Mouse (Mus musculus) ovary, adult 10 weeks (tissue): ENCODE data around the gene Plod3. TPM values are rescaled to one million over a fixed set of nuclear protein-coding genes. Genes with fewer than 3 reads are reported as not detected.

Experiments
- polyA plus RNA-seq: library from polyadenylated mRNA; stranded (reverse); fragments of 350-450 nt; fragmentation: Illumina TruSeq; extraction: RNeasy Lipid Tissue Mini Kit (QIAGEN cat#74804); gene quantifications from one replicate; pipeline ENCODE4 v1.2.3, GENCODE M21; 2014

The Plod3 gene
- polyA plus RNA-seq: 2.3 TPM

GRCm38 (mm10) chr5:136986695-136987137 is at the start of gene Plod3:
Plod3 (plus strand) TSS chr5:136987019.

GRCm38 (mm10) chr5:136953015-136953414 is 33.8 kb upstream of the Plod3 start, which contains the start of gene Fis1:
Fis1 (plus strand) TSS chr5:136953275.

GRCm38 (mm10) chr5:136966331-136966730 is 20.5 kb upstream of the Plod3 start, which contains the start of gene Cldn15:
Cldn15 (plus strand) TSS chr5:136966616.

GRCm38 (mm10) chr5:136987934-136988271 is 1.1 kb downstream of the Plod3 start, which contains the start of gene Znhit1:
Znhit1 (minus strand) TSS chr5:136988021.

DNA sequence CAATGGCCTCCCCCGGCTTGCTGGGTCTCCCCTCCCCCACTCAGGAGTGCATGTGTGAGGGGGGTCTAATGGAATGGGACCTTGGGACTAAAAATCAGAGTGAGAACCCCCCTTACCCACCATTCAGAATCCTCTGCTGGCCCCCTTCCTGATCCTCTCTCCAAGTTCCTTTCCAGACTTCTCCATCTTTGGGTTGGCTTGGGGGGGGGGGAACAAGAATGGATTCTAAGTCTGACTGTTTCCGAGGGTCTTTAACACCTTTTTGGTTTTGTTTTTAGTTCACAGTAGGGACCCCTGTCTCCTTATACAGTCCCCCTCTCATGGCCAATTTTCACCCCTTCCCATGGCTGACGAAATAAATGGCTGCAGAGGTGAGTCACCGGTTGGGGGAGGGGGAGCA is 39.3 kb downstream of the Plod3 start, which contains the start of gene Vgf:
Gene Vgf, plus strand, starts transcription at position 301 of the 400 bp plus-strand sequence.

DNA sequence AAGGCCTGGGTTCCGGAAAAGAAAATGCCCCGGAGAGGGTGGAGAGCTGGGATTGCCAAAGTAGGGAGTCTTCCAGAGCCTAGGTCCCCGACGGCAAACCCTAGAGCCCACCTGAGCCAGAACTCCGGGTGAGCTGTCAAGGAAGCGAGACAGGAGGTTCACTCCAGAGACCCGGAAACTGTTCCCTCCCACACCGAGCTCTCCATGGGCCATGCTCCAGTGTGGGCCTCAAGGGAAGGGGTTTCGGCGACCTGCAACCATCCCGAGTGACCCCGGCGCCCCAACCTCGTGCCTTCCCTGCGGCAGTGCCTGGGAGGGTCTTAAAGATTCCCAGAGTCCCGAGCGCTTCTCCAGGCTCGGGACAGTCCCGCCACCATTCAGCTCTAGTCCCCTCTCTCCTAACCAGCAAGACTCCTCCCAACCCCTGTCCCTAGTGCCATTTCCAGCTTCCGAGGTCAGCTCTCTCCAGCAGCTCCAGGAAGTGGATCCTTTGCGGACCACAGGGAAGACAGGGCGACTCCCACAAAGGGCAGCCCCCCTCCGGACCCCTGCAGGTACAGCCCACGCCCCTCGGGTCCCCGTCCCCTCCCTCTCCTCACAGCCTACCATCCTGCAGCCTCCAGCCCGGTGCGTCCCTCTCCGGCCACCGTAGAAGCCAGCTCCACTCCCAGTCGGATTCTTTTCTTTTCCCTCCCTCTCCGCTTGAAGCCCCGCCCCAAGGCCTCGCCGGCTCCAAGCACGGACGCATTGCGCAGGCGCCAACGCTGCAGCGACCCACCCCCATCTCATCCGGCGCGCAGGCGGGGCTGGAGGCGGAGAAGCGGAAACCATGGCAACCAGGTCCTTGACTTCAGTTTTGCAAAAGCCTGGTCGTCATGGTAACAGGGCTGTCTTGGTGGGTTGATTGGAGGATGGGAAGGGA is 58.8 kb downstream of the Plod3 start, which contains the start of gene Ap1s1:
Gene Ap1s1, minus strand, starts transcription at position 734 of the 922 bp plus-strand sequence.

Other genes starting within 250 kb of the Plod3 start
- 1.1 TPM for gene Col26a1, start 103.8 kb upstream of the Plod3 start, polyA plus RNA-seq
- 3.8 TPM for gene Ift22, start 78.9 kb upstream of the Plod3 start, polyA plus RNA-seq
- 6.2 TPM for gene Fis1, start 33.7 kb upstream of the Plod3 start, polyA plus RNA-seq
- gene Cldn15, start 20.4 kb upstream of the Plod3 start, polyA plus RNA-seq: 2.9 TPM
- gene Znhit1, start 1.0 kb downstream of the Plod3 start, polyA plus RNA-seq: 0.80 TPM
- not detected for gene Vgf, start 39.4 kb downstream of the Plod3 start, polyA plus RNA-seq
- gene Ap1s1, start 59.1 kb downstream of the Plod3 start, polyA plus RNA-seq: 10.1 TPM
- gene Serpine1, start 85.2 kb downstream of the Plod3 start, polyA plus RNA-seq: 1.1 TPM
- 33.9 TPM for gene Trim56, start 129.2 kb downstream of the Plod3 start, polyA plus RNA-seq
- 0.34 TPM for gene Muc3, start 162.3 kb downstream of the Plod3 start, polyA plus RNA-seq
- gene Muc3a, start 225.4 kb downstream of the Plod3 start, polyA plus RNA-seq: not detected